Mouse (Mus musculus) thymus, postnatal 0 days (tissue): ENCODE data around the gene Cdk5rap3. TPM values are rescaled to one million over a fixed set of nuclear protein-coding genes. Genes with fewer than 3 reads are reported as not detected.

Source experiments
- DNase-seq: peaks from one replicate; pipeline ENCODE4 v3.0.0-alpha.2; 2015; ENCODE audit warnings: low spot score
- polyA plus RNA-seq: library from polyadenylated mRNA; unstranded; fragments of >200 nt; fragmentation: Nextera tagmentation; extraction: Ambion mirVana; gene quantifications from 2 replicates; pipeline ENCODE4 v1.2.1, GENCODE M21; 2015

Cdk5rap3 gene
- polyA plus RNA-seq: 105 and 116 TPM in 2 replicates

- peak; percentile 99 for DNase-seq
These were observed at the start of gene Cdk5rap3 for GRCm38 (mm10) chr11:96916044-96916884. Gene Cdk5rap3 (minus strand): TSS chr11:96916496.

DNA sequence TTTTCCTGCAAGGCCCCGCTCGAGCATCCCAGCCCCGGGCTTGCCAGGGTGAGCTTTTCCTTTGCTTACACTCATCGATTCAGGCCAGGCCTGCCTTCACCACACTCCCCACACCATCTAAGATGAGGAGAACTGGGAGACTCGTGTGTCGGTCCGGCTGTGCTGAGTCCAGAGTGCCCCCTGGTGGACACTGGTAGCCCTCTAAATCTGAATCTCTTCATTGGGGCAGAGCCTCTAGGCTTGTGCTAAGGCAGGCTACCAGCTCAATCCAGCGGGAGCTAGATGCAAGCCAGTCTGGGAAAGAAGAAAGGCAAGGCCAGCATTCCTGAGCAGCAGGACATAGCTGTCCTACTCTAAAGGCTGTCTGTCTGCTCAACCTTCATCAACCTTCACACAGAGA lies 47.3 kb upstream of the Cdk5rap3 start:
- peak; percentile 80 for DNase-seq

DNA sequence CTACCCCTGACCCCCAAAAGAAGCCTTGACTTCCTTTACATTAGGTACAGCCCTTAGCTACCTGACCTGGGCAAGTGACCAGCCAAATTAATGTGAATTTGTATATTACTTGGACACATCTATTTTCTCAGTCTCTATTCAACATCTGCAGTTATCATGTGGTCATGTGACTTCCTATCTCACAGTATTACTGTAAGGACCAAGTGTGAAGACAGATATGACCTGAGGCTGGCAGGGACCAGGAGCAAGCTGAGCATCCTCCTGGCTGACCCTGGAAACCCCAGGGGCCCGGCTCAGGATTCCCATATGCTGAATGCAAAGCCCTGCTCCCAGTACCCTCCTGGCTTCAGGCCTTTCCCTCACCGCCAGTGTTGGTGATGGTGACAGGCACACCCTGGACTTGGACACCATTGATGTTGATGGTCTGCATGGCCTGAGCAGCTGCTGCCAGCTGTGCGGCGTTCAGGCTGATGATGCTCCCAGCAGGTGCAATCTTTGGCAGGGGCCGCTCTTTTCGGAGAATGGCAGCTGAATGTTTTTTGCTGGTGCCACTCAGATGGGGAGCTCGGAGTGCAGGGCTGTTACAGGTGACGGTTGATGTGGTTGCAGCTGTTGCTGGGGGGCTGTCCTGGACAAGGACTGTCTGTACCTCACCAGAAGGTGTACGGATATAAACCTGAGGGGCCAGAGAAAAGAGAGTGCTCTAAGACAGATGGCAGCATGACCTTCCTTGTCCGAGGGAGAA lies 40.9 kb upstream of the Cdk5rap3 start:
- peak; percentile 72 for DNase-seq

DNA sequence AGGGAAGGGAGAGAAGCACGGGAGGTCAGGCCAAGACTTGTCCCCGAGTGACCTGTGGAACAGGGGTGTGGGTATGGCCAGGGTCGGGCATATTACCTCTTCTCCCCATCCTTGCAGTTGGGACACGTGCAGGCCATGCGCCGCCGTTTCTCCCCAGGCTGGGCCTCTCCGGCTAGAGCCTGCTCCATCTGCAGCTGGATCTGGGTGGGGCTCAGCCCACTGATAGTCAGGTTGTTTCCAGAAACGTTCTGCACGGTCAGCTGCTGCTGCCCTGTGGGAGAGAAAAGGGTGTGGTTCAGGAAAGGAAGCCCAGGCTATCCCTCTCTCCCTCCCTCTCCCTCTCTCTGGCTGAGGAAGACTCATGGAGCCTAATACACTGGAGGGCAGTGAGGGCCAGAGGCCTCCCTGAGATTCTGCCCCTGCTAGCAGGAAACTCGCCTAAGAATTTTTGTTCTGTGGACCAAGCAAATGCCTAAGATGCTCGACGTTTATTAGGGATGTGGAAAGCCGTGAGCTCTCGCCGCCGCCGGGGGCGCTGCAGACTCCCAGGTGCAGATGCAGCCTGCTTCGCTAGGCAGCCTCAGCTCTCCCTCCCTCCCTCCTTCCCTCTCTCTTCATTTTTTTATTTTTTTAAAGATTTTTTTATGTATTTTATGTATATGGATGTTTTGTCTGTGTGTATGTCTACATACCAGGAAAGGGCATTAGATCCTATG lies 39.9 kb upstream of the Cdk5rap3 start:
- DNase-seq: no peak

- DNase-seq: no peak
These were observed 38.8 kb upstream of the Cdk5rap3 start for GRCm38 (mm10) chr11:96955094-96955493.

GRCm38 (mm10) chr11:96952896-96953295 lies 36.6 kb upstream of the Cdk5rap3 start:
- DNase-seq: peak; percentile 34

DNA sequence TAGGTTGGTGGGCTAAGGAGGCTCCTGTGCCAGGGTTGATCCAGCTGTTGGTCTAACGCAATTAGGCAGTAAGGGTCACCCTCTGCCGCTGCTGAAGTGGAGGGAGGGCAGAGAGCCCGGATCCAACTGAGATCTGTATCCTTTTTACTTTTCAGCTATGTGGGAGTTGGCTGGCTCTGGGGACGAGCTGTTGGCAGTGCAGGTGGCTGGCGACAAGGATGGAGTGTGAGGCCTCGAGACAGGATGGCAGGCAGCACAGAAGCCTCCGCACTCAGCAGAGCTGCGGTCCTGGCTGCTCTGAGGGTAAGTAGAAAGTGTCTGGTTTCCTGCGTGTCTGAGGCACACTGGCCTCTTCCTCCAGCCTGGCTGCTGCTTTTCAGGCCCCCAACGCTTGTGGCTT lies 36.1 kb upstream of the Cdk5rap3 start:
- peak; percentile 64 for DNase-seq

DNA sequence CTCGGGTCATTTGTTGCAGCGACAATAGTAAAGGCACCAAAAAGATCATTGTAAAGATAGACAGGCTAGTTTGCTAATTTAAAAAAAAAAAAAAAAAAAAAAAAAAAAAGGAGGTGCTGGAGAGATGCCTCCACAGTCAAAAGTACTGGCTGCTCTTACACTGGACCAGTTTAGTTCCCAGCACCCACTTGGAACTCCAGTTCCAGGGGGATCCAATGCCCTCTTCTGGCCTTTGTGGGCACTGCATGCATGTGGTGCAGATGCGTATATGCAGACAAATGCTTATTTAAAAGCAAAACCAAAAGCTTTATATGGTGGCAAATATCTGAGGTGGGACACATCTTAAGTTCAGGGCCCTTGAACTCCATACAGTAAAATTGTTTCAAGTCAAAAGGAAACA lies 34.5 kb upstream of the Cdk5rap3 start:
- DNase-seq: no peak

GRCm38 (mm10) chr11:96947849-96948248 lies 31.6 kb upstream of the Cdk5rap3 start:
- peak; percentile 30 for DNase-seq

- no peak for DNase-seq
These were observed 30.2 kb upstream of the Cdk5rap3 start for GRCm38 (mm10) chr11:96946498-96946897.

GRCm38 (mm10) chr11:96944844-96945580 lies 28.7 kb upstream of the Cdk5rap3 start:
- peak; percentile 55 for DNase-seq

DNA sequence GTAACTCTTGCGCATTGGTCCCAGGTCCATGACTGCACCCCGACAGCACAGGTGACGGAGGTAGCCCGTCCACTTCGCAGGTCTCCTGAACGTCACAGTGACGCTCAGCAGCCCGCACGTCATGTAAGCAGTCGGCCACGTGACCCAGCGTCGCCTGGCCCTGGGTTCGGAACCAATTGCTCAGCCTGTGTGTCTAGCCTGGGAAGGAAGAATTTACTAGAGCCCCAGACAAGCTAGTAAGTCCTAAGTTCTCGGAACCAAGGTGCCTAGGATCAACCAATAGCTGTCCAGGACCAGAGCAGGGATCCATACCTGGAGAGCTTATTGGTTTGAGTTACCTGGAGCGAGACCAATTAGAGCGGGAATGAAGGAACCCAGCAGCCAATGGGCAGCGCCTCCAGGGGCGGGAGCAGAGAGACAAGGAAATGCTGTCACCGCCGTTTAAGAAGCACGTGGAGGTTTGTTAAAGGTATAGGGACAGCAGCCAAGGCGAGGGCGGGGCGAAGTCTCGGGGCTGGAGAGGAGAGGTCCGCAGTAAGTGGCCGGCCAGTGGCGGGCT lies 27.5 kb upstream of the Cdk5rap3 start, which contains the start of gene Pnpo:
Gene Pnpo, minus strand, starts transcription at position 241 of the 559 bp plus-strand sequence.
- DNase-seq: peak; percentile 95

DNA sequence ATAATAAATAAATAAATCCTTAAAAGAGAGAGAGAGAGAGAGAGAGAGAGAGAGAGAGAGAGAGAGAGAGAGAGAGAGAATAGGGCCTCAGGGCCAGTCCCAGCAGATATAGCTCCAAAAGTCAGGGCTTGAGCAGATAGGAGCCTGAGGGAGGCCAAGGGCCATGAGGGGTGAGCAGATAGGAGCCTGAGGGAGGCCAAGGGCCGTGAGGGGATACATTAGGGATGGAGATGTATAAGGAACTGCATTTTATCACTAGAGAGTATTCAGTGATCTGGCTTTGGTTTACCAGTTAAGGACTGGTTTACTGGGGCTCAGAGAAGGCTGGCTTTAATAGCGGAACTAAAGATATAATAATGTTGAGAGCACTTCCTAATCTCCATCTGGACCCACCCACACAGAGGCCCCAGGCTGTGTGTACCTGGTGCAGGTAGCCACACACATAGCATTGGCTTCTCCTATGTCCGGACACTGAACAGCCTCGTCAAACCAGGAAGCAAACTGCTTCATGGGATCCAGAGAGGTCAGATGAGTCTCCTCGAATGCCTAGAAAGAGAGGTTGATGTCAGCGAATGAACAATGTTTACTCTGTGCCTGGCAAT lies 25.8 kb upstream of the Cdk5rap3 start:
- no peak for DNase-seq

DNA sequence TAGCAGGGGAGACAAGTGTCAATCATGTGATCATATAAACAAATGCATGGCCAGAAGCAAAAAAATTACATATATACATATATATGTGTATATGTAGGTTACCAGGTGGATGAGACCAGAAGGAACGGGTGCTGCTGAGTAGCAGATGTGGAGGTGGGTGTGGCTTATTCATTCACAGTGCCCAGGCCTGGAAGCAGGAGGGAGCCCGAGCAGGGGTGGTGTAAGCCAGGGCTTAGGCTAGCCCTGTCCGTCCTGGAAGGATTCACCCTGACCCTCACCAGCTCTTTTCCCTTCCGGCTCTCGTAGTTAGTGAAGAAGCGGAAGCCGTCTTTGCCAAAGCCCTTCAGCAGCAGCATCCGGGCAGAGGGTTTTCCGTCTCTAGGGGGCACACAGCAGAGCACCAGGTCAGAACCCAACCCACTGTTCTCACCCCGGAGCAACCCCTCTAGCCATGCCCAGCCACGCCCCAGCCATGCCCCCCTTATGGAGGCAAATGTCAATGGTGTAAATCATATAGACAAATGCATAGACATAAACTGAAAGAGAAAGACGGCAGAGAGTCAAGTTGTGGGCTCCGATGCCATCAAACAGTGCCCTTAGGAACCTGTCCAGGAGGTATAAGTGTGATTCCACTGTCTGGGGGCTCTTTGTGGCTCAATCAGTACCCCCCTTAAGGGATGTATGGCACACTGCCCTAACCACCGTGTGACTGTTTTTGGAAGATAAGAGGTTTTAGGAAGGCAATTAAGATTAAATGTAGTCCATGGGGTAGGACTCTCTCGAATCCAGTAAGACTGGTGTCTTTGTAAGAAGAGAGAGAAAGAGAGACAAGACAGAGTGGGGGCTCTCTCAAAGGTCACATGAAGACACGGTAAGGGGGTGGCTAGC lies 24.5 kb upstream of the Cdk5rap3 start:
- DNase-seq: peak; percentile 45

- DNase-seq: no peak
These were observed 22.1 kb upstream of the Cdk5rap3 start for GRCm38 (mm10) chr11:96938426-96938800.

DNA sequence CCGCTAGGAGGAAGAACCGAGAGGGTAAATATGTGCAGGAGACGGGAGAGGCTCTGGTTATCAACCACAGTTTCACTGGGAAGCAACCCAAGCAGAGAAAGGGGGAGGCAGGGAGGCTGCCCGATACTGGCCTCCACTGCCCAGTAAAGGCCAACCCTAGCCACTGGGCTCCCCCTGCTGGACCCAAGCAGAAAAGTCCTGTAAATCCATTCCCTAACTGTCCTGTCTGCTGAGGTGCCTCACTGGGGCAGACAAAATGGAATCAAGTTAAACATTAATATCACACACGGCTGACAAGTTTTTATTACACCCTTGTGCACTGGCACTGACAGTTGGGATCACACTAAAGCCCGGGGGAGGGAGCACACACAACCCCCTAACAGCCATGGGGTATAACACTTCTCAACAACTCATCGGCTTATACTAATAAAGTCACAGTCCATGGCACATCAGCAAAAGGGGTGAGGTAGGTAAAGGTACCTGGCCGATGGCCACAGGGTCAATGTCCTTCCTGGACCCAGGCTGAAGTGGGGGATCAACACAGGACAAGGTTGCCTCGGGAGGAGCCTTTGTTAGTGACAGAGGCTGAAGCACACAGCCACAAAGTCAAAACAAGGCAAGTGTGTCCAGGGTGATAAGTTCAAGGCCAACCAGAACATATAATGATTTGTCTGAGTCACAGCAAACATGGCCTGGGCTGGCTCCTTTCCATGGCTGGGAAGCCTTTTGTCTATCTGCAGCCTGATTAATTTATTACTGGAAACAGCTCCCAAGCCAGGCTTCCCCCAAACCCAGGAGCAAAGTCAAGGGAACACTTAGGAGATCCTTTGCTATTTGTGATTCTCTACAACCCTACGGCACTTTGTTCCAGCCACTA lies 21.5 kb upstream of the Cdk5rap3 start:
- DNase-seq: no peak

DNA sequence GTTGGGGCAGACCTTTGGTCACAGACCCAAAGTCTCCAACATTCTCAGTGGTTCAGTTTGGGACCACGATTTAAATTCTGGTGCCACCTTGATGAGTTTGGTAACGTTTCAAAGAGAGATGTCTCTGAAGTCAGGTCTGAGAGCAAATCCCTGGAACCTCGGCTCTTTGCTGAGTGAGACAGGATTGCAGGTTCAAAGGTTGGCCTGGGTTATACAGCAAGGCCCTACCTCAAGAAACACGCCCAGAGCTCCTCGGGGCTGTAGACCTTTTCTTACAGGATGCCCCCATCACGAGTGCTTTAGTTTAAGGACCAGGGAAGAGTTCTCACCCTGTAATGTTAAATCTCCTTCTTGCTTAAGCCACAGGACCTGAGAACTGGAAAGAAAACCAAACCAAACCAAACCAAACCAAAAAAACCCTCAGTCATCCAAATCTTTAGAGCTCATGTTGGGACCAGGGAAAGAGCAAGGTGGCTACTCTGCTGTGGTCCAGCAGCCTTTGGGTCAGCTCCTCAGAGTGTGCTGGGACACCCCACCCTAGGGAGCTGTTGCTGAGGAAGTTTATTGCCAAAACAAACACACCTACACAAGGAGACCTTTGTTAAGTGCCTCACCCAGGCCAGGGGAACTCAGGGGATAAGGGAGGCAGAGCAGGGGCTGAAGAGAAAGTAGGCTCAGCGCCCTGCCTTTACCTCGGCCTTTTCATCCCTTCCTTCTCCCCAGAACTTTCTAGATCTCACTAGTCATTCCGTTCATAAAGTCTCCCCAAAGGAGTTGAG lies 19.8 kb upstream of the Cdk5rap3 start:
- DNase-seq: no peak
